ENCODE assay signal across 7 mouse cellular contexts in genomic region chr2:147876708-147877542, GRCm38 (mm10).
DNase-seq lines count a peak whose midpoint lies in the region; ATAC-seq and TF ChIP-seq lines count a peak whose summit lies in the region.

No protein-coding gene starts in this region.

- H3K4me2 ChIP-seq in embryonic facial prominence, embryonic 13.5 days: peak overlapping the region; percentile 61
- H3K4me2 ChIP-seq in hindbrain, embryonic 15.5 days: peak overlapping the region; percentile 58
- peak overlapping the region; percentile 58 for H3K4me2 ChIP-seq in midbrain, postnatal 0 days (ENCODE audit: low read depth, low read length, poor library complexity, severe bottlenecking)

- no peak for ATAC-seq in embryonic facial prominence, embryonic 13.5 days (ENCODE audit: insufficient number of reproducible peaks, insufficient read depth, low FRiP score, low TSS enrichment, low read depth)
- ATAC-seq in hindbrain, embryonic 15.5 days (ENCODE audit: low FRiP score, low read depth): peak; percentile 69; the same call in 1 of the 2 replicates
- ATAC-seq in midbrain, postnatal 0 days (ENCODE audit: low FRiP score): peak; percentile 59

- WGBS in embryonic facial prominence, embryonic 13.5 days: 7% methylated on average over 19 of the region's 19 CpGs
- 2% methylated on average over 19 of the region's 19 CpGs for WGBS in hindbrain, embryonic 15.5 days
- 3% methylated on average over 19 of the region's 19 CpGs for WGBS in midbrain, postnatal 0 days

- peak overlapping the region; percentile 37 for H3K9ac ChIP-seq in embryonic facial prominence, embryonic 13.5 days
- peak overlapping the region; percentile 16; the same call in 1 of the 2 replicates for H3K9ac ChIP-seq in hindbrain, embryonic 15.5 days
- peak overlapping the region; percentile 54 for H3K9ac ChIP-seq in midbrain, postnatal 0 days (replicated peaks; ENCODE audit: low read length, poor library complexity, severe bottlenecking)

- no peaks in the 10 kb centered on the region for H3K9me3 ChIP-seq in embryonic facial prominence, embryonic 13.5 days
- no peaks in the 10 kb centered on the region for H3K9me3 ChIP-seq in hindbrain, embryonic 15.5 days
- no peaks in the 10 kb centered on the region for H3K9me3 ChIP-seq in midbrain, postnatal 0 days (ENCODE audit: low read length)

- peaks cover 12% of the 10 kb centered on the region for H3K4me1 ChIP-seq in embryonic facial prominence, embryonic 13.5 days
- H3K4me1 ChIP-seq in hindbrain, embryonic 15.5 days (replicated peaks): peaks cover 17% of the 10 kb centered on the region
- peaks cover 10% of the 10 kb centered on the region; the same call in 1 of the 2 replicates for H3K4me1 ChIP-seq in midbrain, postnatal 0 days (ENCODE audit: insufficient read depth, low read length)

- TF ChIP-seq CTCF in midbrain, postnatal 0 days (IDR thresholded peaks at IDR 0.05): no peak

- no peak overlapping the region for H3K27ac ChIP-seq in embryonic facial prominence, embryonic 13.5 days
- H3K27ac ChIP-seq in hindbrain, embryonic 15.5 days (replicated peaks): no peak overlapping the region
- peak overlapping the region; percentile 2; the same call in 1 of the 2 replicates for H3K27ac ChIP-seq in midbrain, postnatal 0 days (ENCODE audit: low read depth, low read length)

- H3K27me3 ChIP-seq in embryonic facial prominence, embryonic 13.5 days: peaks cover 35% of the 10 kb centered on the region
- peaks cover 37% of the 10 kb centered on the region for H3K27me3 ChIP-seq in hindbrain, embryonic 15.5 days
- no peaks in the 10 kb centered on the region for H3K27me3 ChIP-seq in midbrain, postnatal 0 days (ENCODE audit: insufficient read depth, low read length)

- H3K4me3 ChIP-seq in embryonic facial prominence, embryonic 13.5 days: peak overlapping the region; percentile 36
- peak overlapping the region; percentile 33 for H3K4me3 ChIP-seq in hindbrain, embryonic 15.5 days
- peak overlapping the region; percentile 33 for H3K4me3 ChIP-seq in midbrain, postnatal 0 days (ENCODE audit: low read depth, low read length)

- DNase-seq in kidney, postnatal 4 days: peak; percentile 6 to 13
- no peak for DNase-seq in kidney, adult 9 months
- peak; percentile 33 for DNase-seq in midbrain, postnatal 0 days (ENCODE audit: low spot score)
- DNase-seq in c-Kit-positive CD71-positive TER-119-positive erythroid progenitor cells, embryonic 14.5 days (ENCODE audit: low spot score): no peak
- DNase-seq in cerebellum, adult 8-10 months: no peak

- no peaks in the 10 kb centered on the region for H3K36me3 ChIP-seq in embryonic facial prominence, embryonic 13.5 days
- no peaks in the 10 kb centered on the region for H3K36me3 ChIP-seq in hindbrain, embryonic 15.5 days
- no peaks in the 10 kb centered on the region for H3K36me3 ChIP-seq in midbrain, postnatal 0 days (ENCODE audit: insufficient read depth, low read length)

Comparison
In these comparisons a context has a peak if more than half of its experiments do, and no peak if none do; other contexts are left out.
1. DNase-seq: peak in kidney, postnatal 4 days (2 of 2) and midbrain, postnatal 0 days (single experiment); none in kidney, adult 9 months (single experiment), c-Kit-positive CD71-positive TER-119-positive erythroid progenitor cells, embryonic 14.5 days (single experiment) and cerebellum, adult 8-10 months (single experiment).
2. Peak in every context shown above with its lines, with median percentiles within 50 percentile points of each other: H3K4me2 ChIP-seq, H3K4me3 ChIP-seq and H3K9ac ChIP-seq.